Mouse (Mus musculus) limb, embryonic 10.5 days (tissue): Measurements from ENCODE around the gene Angptl6. TPM values are rescaled to one million over a fixed set of nuclear protein-coding genes. Genes with fewer than 3 reads are reported as not detected.

Experiments used
- DNase-seq: peaks from one replicate; pipeline ENCODE4 v3.0.0-alpha.2; 2017; ENCODE audit warnings: low spot score
- H3K27ac ChIP-seq: fragments of 300-500 bp; sonication (generic); 2 replicates; pipeline ENCODE4 v1.5.1; 2016; ENCODE audit warnings: mild to moderate bottlenecking
- H3K27me3 ChIP-seq: fragments of 300-500 bp; sonication (generic); 2 replicates; pipeline ENCODE4 v1.6.1; 2016; ENCODE audit warnings: low read depth, mild to moderate bottlenecking; ENCODE audit not compliant: poor library complexity, severe bottlenecking
- H3K36me3 ChIP-seq: fragments of 300-500 bp; sonication (generic); 2 replicates; pipeline ENCODE4 v1.6.1; 2016; ENCODE audit warnings: mild to moderate bottlenecking, moderate library complexity
- H3K4me1 ChIP-seq: fragments of 300-500 bp; sonication (generic); 2 replicates; pipeline ENCODE4 v1.6.1; 2016
- H3K4me3 ChIP-seq: fragments of 300-500 bp; sonication (generic); 2 replicates; pipeline ENCODE4 v1.5.1; 2016; ENCODE audit warnings: mild to moderate bottlenecking, moderate library complexity
- H3K9me3 ChIP-seq: fragments of 300-500 bp; sonication (generic); replicated peaks from 2 replicates; pipeline ENCODE4 v1.6.1; 2016; ENCODE audit warnings: mild to moderate bottlenecking
- WGBS: fragments of 180-500 bp; shearing (Covaris S2); methylation state at CpG from one replicate; pipeline ENCODE4 v1.1.7; 2016; 5-methylcytosine and 5-hydroxymethylcytosine counted together
- polyA plus RNA-seq: library from polyadenylated mRNA; unstranded; fragments of >200 nt; fragmentation: Nextera tagmentation; extraction: Ambion mirVana; gene quantifications from 2 replicates; pipeline ENCODE4 v1.2.1, GENCODE M21; 2016

Gene Angptl6
- polyA plus RNA-seq = 2.4 and 2.9 TPM in 2 replicates

- no peaks in the 10 kb centered on the region for H3K36me3 ChIP-seq
- H3K4me1 ChIP-seq = peaks cover 18% of the 10 kb centered on the region
- WGBS = 92% methylated on average over 13 of the region's 13 CpGs
- peak within 1 kb of the TSS; percentile 90 for H3K27ac ChIP-seq
- no peaks in the 10 kb centered on the region for H3K27me3 ChIP-seq
- peak within 1 kb of the TSS; percentile 57 for H3K4me3 ChIP-seq
- H3K9me3 ChIP-seq = 0 out of 2 replicates have a peak, but pooled peaks cover 1% of the 10 kb centered on the region
- DNase-seq = no peak
Observed at GRCm38 (mm10) chr9:20879097-20879792, at the start of gene Angptl6. Gene Angptl6 (minus strand): TSS chr9:20879727.

- H3K27me3 ChIP-seq = no peaks in the 10 kb centered on the region
- no peak overlapping the region for H3K4me3 ChIP-seq
- WGBS = 94% methylated on average over 3 of the region's 3 CpGs
- peaks cover 99% of the 10 kb centered on the region for H3K36me3 ChIP-seq
- DNase-seq = no peak
- H3K4me1 ChIP-seq = no peaks in the 10 kb centered on the region
- H3K27ac ChIP-seq = no peak overlapping the region
- H3K9me3 ChIP-seq = no peaks in the 10 kb centered on the region
Observed at GRCm38 (mm10) chr9:20923258-20923657, 43.7 kb upstream of the Angptl6 start.

- no peak overlapping the region for H3K27ac ChIP-seq
- H3K9me3 ChIP-seq = no peaks in the 10 kb centered on the region
- WGBS = 92% methylated on average over 4 of the region's 4 CpGs
- no peaks in the 10 kb centered on the region for H3K4me1 ChIP-seq
- no peaks in the 10 kb centered on the region for H3K27me3 ChIP-seq
- no peak overlapping the region for H3K4me3 ChIP-seq
- peaks cover 100% of the 10 kb centered on the region for H3K36me3 ChIP-seq
- DNase-seq = no peak
Observed at GRCm38 (mm10) chr9:20916160-20916559, 36.6 kb upstream of the Angptl6 start.

- Histone ChIP-seq H3K4me1 (no peaks in the 10 kb centered on the region), H3K9me3 (no peaks in the 10 kb centered on the region), H3K36me3 (peaks cover 100% of the 10 kb centered on the region), H3K4me3 (no peak overlapping the region), H3K27ac (no peak overlapping the region), H3K27me3 (no peaks in the 10 kb centered on the region)
- WGBS = 94% methylated on average over 9 of the region's 9 CpGs
- DNase-seq = no peak
Observed at GRCm38 (mm10) chr9:20909948-20910347, 30.4 kb upstream of the Angptl6 start.

GRCm38 (mm10) chr9:20902174-20902491 lies 22.6 kb upstream of the Angptl6 start:
- Histone ChIP-seq H3K4me3 (no peak overlapping the region), H3K9me3 (no peaks in the 10 kb centered on the region), H3K4me1 (peaks cover 20% of the 10 kb centered on the region), H3K36me3 (peaks cover 41% of the 10 kb centered on the region), H3K27me3 (no peaks in the 10 kb centered on the region), H3K27ac (no peak overlapping the region)
- 45% methylated on average over 6 of the region's 6 CpGs for WGBS
- DNase-seq = no peak

GRCm38 (mm10) chr9:20901466-20902173 lies 22.1 kb upstream of the Angptl6 start:
- peaks cover 25% of the 10 kb centered on the region for H3K4me1 ChIP-seq
- H3K27me3 ChIP-seq = no peaks in the 10 kb centered on the region
- H3K36me3 ChIP-seq = peaks cover 41% of the 10 kb centered on the region
- no peak overlapping the region for H3K4me3 ChIP-seq
- peak; percentile 35 for DNase-seq
- no peak overlapping the region for H3K27ac ChIP-seq
- no peaks in the 10 kb centered on the region for H3K9me3 ChIP-seq
- 19% methylated on average over 13 of the region's 13 CpGs for WGBS

- H3K27ac ChIP-seq = peak within 1 kb of the TSS; percentile 92
- 8% methylated on average over 34 of the region's 34 CpGs for WGBS
Observed at GRCm38 (mm10) chr9:20898511-20899073, 19.1 kb upstream of the Angptl6 start, which contains the start of gene Eif3g. Gene Eif3g (minus strand): TSS chr9:20898623.

GRCm38 (mm10) chr9:20897736-20898510 lies 18.4 kb upstream of the Angptl6 start:
- peaks cover 25% of the 10 kb centered on the region for H3K4me1 ChIP-seq
- H3K4me3 ChIP-seq = peak overlapping the region; percentile 97
- H3K36me3 ChIP-seq = peaks cover 46% of the 10 kb centered on the region
- no peak for DNase-seq
- H3K9me3 ChIP-seq = no peaks in the 10 kb centered on the region
- no peaks in the 10 kb centered on the region for H3K27me3 ChIP-seq
- H3K27ac ChIP-seq = peak overlapping the region; percentile 92
- 5% methylated on average over 35 of the region's 39 CpGs for WGBS

More at GRCm38 (mm10) chr9:20898511-20899073, 19.1 kb upstream of the Angptl6 start, which contains the start of gene Eif3g:
- Histone ChIP-seq H3K9me3 (no peaks in the 10 kb centered on the region), H3K27me3 (no peaks in the 10 kb centered on the region), H3K36me3 (peaks cover 42% of the 10 kb centered on the region), H3K4me1 (peaks cover 25% of the 10 kb centered on the region), H3K4me3 (peak within 1 kb of the TSS; percentile 97)
- DNase-seq = peak; percentile 95

GRCm38 (mm10) chr9:20895382-20895781 lies 15.9 kb upstream of the Angptl6 start:
- Histone ChIP-seq H3K9me3 (no peaks in the 10 kb centered on the region), H3K4me3 (0 out of 2 replicates have a peak overlapping the region, but pooled peaks have one; percentile 6), H3K4me1 (peaks cover 24% of the 10 kb centered on the region), H3K27me3 (no peaks in the 10 kb centered on the region), H3K36me3 (peaks cover 72% of the 10 kb centered on the region), H3K27ac (no peak overlapping the region)
- 97% methylated on average over 9 of the region's 9 CpGs for WGBS
- DNase-seq = no peak

- Histone ChIP-seq H3K36me3 (peaks cover 79% of the 10 kb centered on the region), H3K27me3 (no peaks in the 10 kb centered on the region), H3K27ac (no peak overlapping the region), H3K4me1 (peaks cover 27% of the 10 kb centered on the region), H3K4me3 (no peak overlapping the region), H3K9me3 (no peaks in the 10 kb centered on the region)
- no peak for DNase-seq
- 92% methylated on average over 15 of the region's 15 CpGs for WGBS
Observed at GRCm38 (mm10) chr9:20894629-20895028, 15.1 kb upstream of the Angptl6 start.

- no peaks in the 10 kb centered on the region for H3K9me3 ChIP-seq
- H3K4me3 ChIP-seq = no peak overlapping the region
- H3K27ac ChIP-seq = no peak overlapping the region
- peaks cover 30% of the 10 kb centered on the region for H3K4me1 ChIP-seq
- H3K36me3 ChIP-seq = peaks cover 85% of the 10 kb centered on the region
- DNase-seq = no peak
- WGBS = 87% methylated on average over 13 of the region's 13 CpGs
- H3K27me3 ChIP-seq = no peaks in the 10 kb centered on the region
Observed at GRCm38 (mm10) chr9:20893590-20894343, 14.2 kb upstream of the Angptl6 start.

GRCm38 (mm10) chr9:20893069-20893468 lies 13.5 kb upstream of the Angptl6 start:
- Histone ChIP-seq H3K27me3 (no peaks in the 10 kb centered on the region), H3K4me3 (no peak overlapping the region), H3K36me3 (peaks cover 85% of the 10 kb centered on the region), H3K4me1 (peaks cover 31% of the 10 kb centered on the region), H3K9me3 (no peaks in the 10 kb centered on the region), H3K27ac (no peak overlapping the region)
- no peak for DNase-seq
- WGBS = 66% methylated on average over 5 of the region's 5 CpGs
